Mouse (Mus musculus): ENCODE measurements around the gene Arhgap27. TPM values are rescaled to one million over a fixed set of nuclear protein-coding genes. Genes with fewer than 3 reads are reported as not detected.

Arhgap27 gene
- total and polyA plus RNA-seq, 3 experiments = 11.8 to 30.9 (median 26.1) TPM

DNA sequence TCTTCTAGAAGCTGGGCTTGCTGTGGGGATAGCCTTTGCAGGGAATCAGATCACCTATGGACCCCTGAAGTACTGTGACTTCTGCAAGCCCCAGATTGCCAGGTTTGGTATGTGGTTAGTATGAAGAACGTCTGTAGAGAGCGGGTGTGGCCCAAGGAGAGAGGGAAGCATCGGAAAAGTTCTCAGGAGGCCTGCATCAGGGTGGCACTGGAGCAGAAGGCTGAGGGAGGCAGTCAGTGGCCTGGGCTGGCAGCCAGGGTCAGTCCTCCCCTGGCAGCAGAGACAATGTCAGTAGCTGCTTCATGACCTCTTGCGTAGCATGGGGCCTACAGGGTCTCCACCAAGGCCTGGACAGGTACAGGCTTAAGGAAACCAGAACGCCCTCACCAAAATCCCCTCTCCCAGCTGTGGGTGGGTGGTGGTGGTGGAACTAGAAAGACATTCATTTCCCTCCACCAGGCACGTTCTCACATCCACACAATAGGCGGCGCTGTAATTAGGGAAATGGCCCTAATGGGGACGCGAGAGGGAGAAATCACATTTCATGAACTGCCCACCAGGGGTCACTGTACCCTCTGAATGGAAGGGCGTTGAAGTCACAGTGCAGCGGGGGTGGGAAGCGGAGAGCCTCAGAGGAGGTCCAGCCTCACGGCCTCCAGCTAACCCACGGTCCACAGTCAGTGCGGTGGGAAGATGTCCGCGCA, 31.2 kb downstream of the Arhgap27 start (continued):
- TF ChIP-seq ZKSCAN1 (IDR thresholded peaks at IDR 0.05; ENCODE audit: borderline replicate concordance, low read depth, low read length) (no peak), GABPA (IDR thresholded peaks at IDR 0.05; ENCODE audit: insufficient replicate concordance, low read depth, low read length) (no peak), MAFK (IDR thresholded peaks at IDR 0.05; ENCODE audit: insufficient replicate concordance, low read length) (no peak), EP300 (IDR thresholded peaks at IDR 0.05; ENCODE audit: low read length) (0 out of 2 replicates have a peak, but pooled peaks have one; percentile 22), BHLHE40 (IDR thresholded peaks at IDR 0.05; ENCODE audit: low read depth, low read length) (peak; percentile 33; the same call in 1 of the 2 replicates), ETS1 (conservative IDR thresholded peaks at IDR 0.05; ENCODE audit: low read depth, low read length) (no peak), CTCF (conservative IDR thresholded peaks at IDR 0.05 in 1 of 2, IDR thresholded peaks at IDR 0.05 in 1 of 2; ENCODE audit: low read depth in 2 of 2, low read length in 2 of 2) (peak; percentile 98 to 100), JUN (IDR thresholded peaks at IDR 0.05; ENCODE audit: insufficient read depth, low read depth, low read length) (no peak), MAZ (IDR thresholded peaks at IDR 0.05; ENCODE audit: low read depth, low read length) (peak; percentile 83; the same call in 1 of the 2 replicates), USF1 (IDR thresholded peaks at IDR 0.05; ENCODE audit: low read depth, low read length) (no peak), POLR2AphosphoS2 (IDR thresholded peaks at IDR 0.05; ENCODE audit: low read depth, low read length) (no peak), ZNF384 (IDR thresholded peaks at IDR 0.05; ENCODE audit: low read depth, low read length) (peak; percentile 34; the same call in 1 of the 2 replicates), SIN3A (IDR thresholded peaks at IDR 0.05; ENCODE audit: low read length) (peak; percentile 76), TBP (conservative IDR thresholded peaks at IDR 0.05; ENCODE audit: low read depth, low read length) (no peak)

DNA sequence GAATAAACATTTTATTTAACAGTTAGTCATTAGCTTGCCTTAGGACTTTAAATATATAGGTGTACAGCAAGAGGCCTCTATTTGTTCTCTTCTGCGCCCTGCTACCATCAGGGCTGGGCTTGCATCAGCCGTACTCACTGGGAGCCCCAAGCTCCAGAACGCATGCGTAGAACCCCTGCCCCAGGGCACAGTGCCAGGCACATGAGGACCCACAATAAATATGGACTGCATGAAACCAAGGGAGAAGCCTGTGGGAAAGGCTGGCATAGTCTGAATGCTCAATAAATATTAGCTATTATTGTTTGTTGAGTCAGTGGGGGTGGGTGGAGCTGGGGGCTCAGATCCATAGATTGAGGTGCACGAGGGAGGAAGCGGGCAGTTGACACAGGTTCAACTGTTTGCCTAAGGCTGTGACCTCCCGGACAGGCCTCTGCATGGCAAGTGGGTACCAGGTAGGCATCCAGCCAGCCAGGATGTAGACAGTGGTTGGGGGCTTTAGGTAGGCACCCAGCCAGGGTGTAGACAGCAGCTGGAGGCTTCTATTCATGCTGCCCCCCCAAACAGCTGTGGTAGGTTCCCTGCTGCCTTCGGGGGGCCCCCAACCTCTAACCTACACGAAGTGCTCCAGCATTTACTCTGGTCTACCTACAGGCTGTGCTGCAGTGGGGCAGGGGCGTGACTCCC, 31.8 kb downstream of the Arhgap27 start:
- Histone ChIP-seq H3K79me2 (replicated peaks; ENCODE audit: control insufficient read depth, extremely low read depth, insufficient read depth, poor library complexity, severe bottlenecking) (no peaks in the 10 kb centered on the region), H3K9me3 (replicated peaks; ENCODE audit: low read length) (no peaks in the 10 kb centered on the region), H3K4me2 (ENCODE audit: insufficient read depth, low read depth, poor library complexity, severe bottlenecking) (no peak overlapping the region), H3K27me3 (replicated peaks) (no peaks in the 10 kb centered on the region), H3K4me3 (replicated peaks in 1 of 3; ENCODE audit: low read depth in 2 of 3, low read length in 2 of 3, poor library complexity in 1 of 3) (no peak overlapping the region), H3K36me3 (replicated peaks in 1 of 2; ENCODE audit: control insufficient read depth in 1 of 2, insufficient read depth in 1 of 2, low read length in 1 of 2) (peaks cover 42 to 75% of the 10 kb centered on the region in 2 experiments), H3K9ac (ENCODE audit: insufficient read depth, low read depth) (no peak overlapping the region), H3K27ac (ENCODE audit: insufficient read depth, low read depth) (no peak overlapping the region), H3K4me1 (ENCODE audit: control insufficient read depth in 1 of 2, insufficient read depth in 2 of 2) (peaks cover 2 to 19% of the 10 kb centered on the region in 2 experiments; a peak in 2 of 4 replicates)
- TF ChIP-seq SMC3 (IDR thresholded peaks at IDR 0.05; ENCODE audit: low read depth, low read length) (no peak), MAZ (IDR thresholded peaks at IDR 0.05; ENCODE audit: low read depth, low read length) (no peak), CHD1 (IDR thresholded peaks at IDR 0.05; ENCODE audit: low read depth, low read length) (no peak), RAD21 (IDR thresholded peaks at IDR 0.05; ENCODE audit: low read depth, low read length) (no peak), E2F4 (IDR thresholded peaks at IDR 0.05; ENCODE audit: insufficient replicate concordance, low read depth, low read length) (no peak), ZKSCAN1 (IDR thresholded peaks at IDR 0.05; ENCODE audit: borderline replicate concordance, low read depth, low read length) (no peak), ZMIZ1 (IDR thresholded peaks at IDR 0.05; ENCODE audit: low read depth, low read length) (no peak), KAT2A (IDR thresholded peaks at IDR 0.05; ENCODE audit: insufficient replicate concordance, low read length) (no peak), MAX (IDR thresholded peaks at IDR 0.05; ENCODE audit: low read length) (no peak), EP300 (IDR thresholded peaks at IDR 0.05; ENCODE audit: low read length) (no peak)
- no peak for DNase-seq (ENCODE audit: extremely low read depth)
- dilution Hi-C loops (cut with MboI; ENCODE audit: extremely low pct_ligation_motif_present, extremely low pct_unique_long_range_greater_than_20kb, low sequenced_read_pairs) (no loop called here), in situ Hi-C loops (cut with MboI; ENCODE audit: low pct_ligation_motif_present, low pct_unique_long_range_greater_than_20kb, low sequenced_read_pairs) (loop anchor here (5.0 to 10.0 kb wide), 2 partner anchors 63 to 136 kb away; no protein-coding TSS in a partner anchor)
